Mouse (Mus musculus) myocyte (in vitro differentiated cells): ENCODE data around the gene Kcnj4. TPM values are rescaled to one million over a fixed set of nuclear protein-coding genes. Genes with fewer than 3 reads are reported as not detected.
"Not testable (repeated sequence)": the region's sequence is repeated elsewhere in the genome, so short reads cannot be mapped to it uniquely, and the experiment has no call there.

Experiments
- H3K27me3 ChIP-seq: one replicate; pipeline ENCODE4 v1.6.1; 2011; ENCODE audit not compliant: control insufficient read depth, insufficient read depth, insufficient read length
- H3K36me3 ChIP-seq: one replicate; pipeline ENCODE4 v1.6.1; 2011; ENCODE audit not compliant: control insufficient read depth, insufficient read depth
- H3K4me2 ChIP-seq: one replicate; pipeline ENCODE4 v1.6.1; 2011; ENCODE audit warnings: low read depth, control low read depth
- H3K4me3 ChIP-seq: one replicate; pipeline ENCODE4 v1.5.1; 2011; ENCODE audit warnings: mild to moderate bottlenecking, control low read depth, moderate library complexity
- H3K79me2 ChIP-seq: one replicate; pipeline ENCODE4 v1.6.1; 2011; ENCODE audit not compliant: control insufficient read depth, insufficient read depth
- H3ac ChIP-seq: one replicate; pipeline ENCODE4 v1.6.1; 2011; ENCODE audit not compliant: control insufficient read depth, insufficient read length
- CEBPB ChIP-seq: IDR thresholded peaks from 2 replicates; pipeline ENCODE4 v1.6.1; 2011; ENCODE audit warnings: mild to moderate bottlenecking, moderate library complexity; ENCODE audit not compliant: poor library complexity, insufficient read depth, severe bottlenecking
- E2F4 ChIP-seq: IDR thresholded peaks from one replicate; pipeline ENCODE4 v1.6.1; 2011; ENCODE audit warnings: mild to moderate bottlenecking, control low read depth, moderate library complexity; ENCODE audit not compliant: insufficient read depth
- MAX ChIP-seq: IDR thresholded peaks from one replicate; pipeline ENCODE4 v1.6.1; 2011; ENCODE audit warnings: low read depth, mild to moderate bottlenecking, control low read depth
- MYOD1 ChIP-seq, 3 experiments: IDR thresholded peaks; one replicate each; pipeline ENCODE4 v1.6.1; 2011; ENCODE audit warnings: control low read depth in 2 of 3, low read depth in 2 of 3, mild to moderate bottlenecking in 2 of 3, moderate library complexity in 1 of 3; ENCODE audit not compliant: insufficient read length in 2 of 3, control insufficient read depth in 1 of 3
- MYOG ChIP-seq, 3 experiments: IDR thresholded peaks; one replicate each; pipeline ENCODE4 v1.6.1; 2011; ENCODE audit warnings: control low read depth in 2 of 3, low read depth in 2 of 3, mild to moderate bottlenecking in 2 of 3; ENCODE audit not compliant: insufficient read length in 2 of 3, control insufficient read depth in 1 of 3, insufficient read depth in 1 of 3
- POLR2A ChIP-seq: IDR thresholded peaks from one replicate; pipeline ENCODE4 v1.6.1; 2011; ENCODE audit warnings: low read depth, mild to moderate bottlenecking, control low read depth, moderate library complexity; ENCODE audit not compliant: insufficient read length
- POLR2AphosphoS2 ChIP-seq: IDR thresholded peaks from one replicate; pipeline ENCODE4 v1.6.1; 2011; ENCODE audit warnings: low read depth, control low read depth; ENCODE audit not compliant: insufficient read length
- REST ChIP-seq: IDR thresholded peaks from one replicate; pipeline ENCODE4 v1.6.1; 2011; ENCODE audit warnings: mild to moderate bottlenecking, control low read depth, moderate library complexity; ENCODE audit not compliant: insufficient read depth, insufficient read length
- SRF ChIP-seq: IDR thresholded peaks from one replicate; pipeline ENCODE4 v1.6.1; 2011; ENCODE audit warnings: low read depth; ENCODE audit not compliant: control insufficient read depth, insufficient read length
- TCF12 ChIP-seq: IDR thresholded peaks from one replicate; pipeline ENCODE4 v1.6.1; 2011; ENCODE audit warnings: mild to moderate bottlenecking, control low read depth; ENCODE audit not compliant: poor library complexity, insufficient read depth, severe bottlenecking
- TCF3 ChIP-seq: IDR thresholded peaks from one replicate; pipeline ENCODE4 v1.6.1; 2011; ENCODE audit warnings: low read depth, control low read depth; ENCODE audit not compliant: insufficient read length
- USF1 ChIP-seq: IDR thresholded peaks from one replicate; pipeline ENCODE4 v1.6.1; 2011; ENCODE audit warnings: low read depth, mild to moderate bottlenecking, control low read depth, moderate library complexity
- polyA plus RNA-seq: library from polyadenylated mRNA; unstranded; fragments of >200 nt; fragmentation: generic; extraction: Trizol; gene quantifications from one replicate; pipeline ENCODE4 v1.2.1, GENCODE M21; 2012; ENCODE audit warnings: missing spikeins

Gene Kcnj4
- polyA plus RNA-seq, 1 experiment = 0.06 TPM

DNA sequence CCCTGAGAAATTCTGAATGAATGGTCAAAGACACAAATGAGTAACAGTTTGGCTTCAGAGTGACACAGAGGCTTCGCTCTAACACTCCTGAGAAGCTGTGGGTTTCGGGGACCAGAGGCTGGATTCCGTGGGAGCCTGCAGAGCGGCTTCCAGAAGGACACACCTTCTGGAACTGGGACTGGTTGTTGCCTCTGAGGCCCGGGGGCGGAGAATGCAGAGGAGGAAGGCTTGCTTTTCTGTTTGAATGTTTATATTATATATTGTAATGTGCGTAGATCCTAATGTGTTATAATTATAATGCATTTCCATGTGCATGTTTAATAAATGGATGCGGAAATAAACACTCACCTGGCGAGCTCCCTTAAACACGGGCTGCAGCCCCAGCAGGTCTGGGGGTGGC, 33.9 kb downstream of the Kcnj4 start:
- Histone ChIP-seq H3K36me3 (no peaks in the 10 kb centered on the region), H3K79me2 (no peaks in the 10 kb centered on the region), H3ac (no peak overlapping the region), H3K4me2 (no peak overlapping the region), H3K4me3 (no peak overlapping the region), H3K27me3 (peaks cover 13% of the 10 kb centered on the region)
- TF ChIP-seq POLR2A (no peak), E2F4 (no peak), MYOG (IDR thresholded peaks at IDR 0.05; ENCODE audit: control insufficient read depth in 1 of 3, insufficient read depth in 1 of 3, insufficient read length in 2 of 3, low read depth in 2 of 3) (no peak), TCF12 (no peak), TCF3 (no peak), MYOD1 (IDR thresholded peaks at IDR 0.05; ENCODE audit: control insufficient read depth in 1 of 3, insufficient read length in 2 of 3, low read depth in 2 of 3) (no peak), POLR2AphosphoS2 (no peak), SRF (no peak), MAX (no peak), REST (no peak), CEBPB (no peak), USF1 (no peak)

DNA sequence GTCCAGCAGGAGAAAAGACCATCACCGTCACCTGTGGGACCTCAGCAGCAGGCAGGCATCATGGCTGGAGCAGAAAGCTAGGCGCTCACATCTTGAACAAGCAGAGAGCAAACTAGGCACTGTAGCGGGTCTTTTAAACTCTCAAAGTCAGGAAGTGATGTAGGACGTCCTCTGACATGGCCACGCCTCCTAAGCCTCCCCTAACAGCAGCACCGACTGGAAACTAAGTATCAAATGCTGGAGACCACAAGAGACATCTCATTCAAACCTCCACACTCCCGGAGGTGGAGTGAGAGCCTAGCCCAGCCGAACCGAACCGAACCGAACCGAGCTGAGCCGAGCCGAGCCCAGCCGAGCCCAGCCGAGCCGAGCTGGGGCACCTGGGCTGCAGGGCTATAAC, 34.5 kb downstream of the Kcnj4 start:
- no peaks in the 10 kb centered on the region for H3K79me2 ChIP-seq
- no peak overlapping the region for H3K4me2 ChIP-seq
- H3ac ChIP-seq = no peak overlapping the region
- no peaks in the 10 kb centered on the region for H3K36me3 ChIP-seq
- peaks cover 11% of the 10 kb centered on the region for H3K27me3 ChIP-seq
- no peak for TF ChIP-seq POLR2A
- TF ChIP-seq USF1 = no peak
- TF ChIP-seq CEBPB = no peak
- TF ChIP-seq MYOD1 (IDR thresholded peaks at IDR 0.05; ENCODE audit: control insufficient read depth in 1 of 3, insufficient read length in 2 of 3, low read depth in 2 of 3) = no peak
- TF ChIP-seq TCF12 = no peak
- H3K4me3 ChIP-seq = no peak overlapping the region

DNA sequence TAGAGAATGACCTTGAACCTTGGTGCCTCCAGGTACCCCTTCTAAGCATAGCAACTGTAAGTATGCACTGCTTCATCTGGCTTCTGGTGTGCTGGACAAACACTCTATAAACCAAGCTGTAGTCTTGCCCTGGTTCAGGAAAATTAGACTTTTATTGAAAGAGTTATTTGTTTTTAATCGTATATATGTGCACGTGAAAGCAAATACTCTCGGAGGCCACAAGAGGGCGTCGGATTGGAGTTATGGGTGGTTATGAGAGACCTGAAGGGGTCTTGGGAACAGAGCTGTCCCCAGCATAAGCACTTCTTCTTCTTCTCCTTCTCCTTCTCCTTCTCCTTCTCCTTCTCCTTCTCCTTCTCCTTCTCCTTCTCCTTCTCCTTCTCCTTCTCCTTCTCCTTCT, 35.5 kb downstream of the Kcnj4 start:
- Histone ChIP-seq H3K4me3 (no peak overlapping the region), H3K4me2 (no peak overlapping the region), H3ac (no peak overlapping the region), H3K36me3 (no peaks in the 10 kb centered on the region), H3K27me3 (peaks cover 5% of the 10 kb centered on the region), H3K79me2 (no peaks in the 10 kb centered on the region)
- TF ChIP-seq MYOG (IDR thresholded peaks at IDR 0.05; ENCODE audit: control insufficient read depth in 1 of 3, insufficient read depth in 1 of 3, insufficient read length in 2 of 3, low read depth in 2 of 3) = no peak
- no peak for TF ChIP-seq MYOD1 (IDR thresholded peaks at IDR 0.05; ENCODE audit: control insufficient read depth in 1 of 3, insufficient read length in 2 of 3, low read depth in 2 of 3)
- TF ChIP-seq REST = no peak
- no peak for TF ChIP-seq CEBPB
- TF ChIP-seq MAX = no peak
- TF ChIP-seq SRF = no peak
- no peak for TF ChIP-seq TCF12
- no peak for TF ChIP-seq POLR2A
- TF ChIP-seq TCF3 = no peak
- no peak for TF ChIP-seq POLR2AphosphoS2
- no peak for TF ChIP-seq USF1
- no peak for TF ChIP-seq E2F4

DNA sequence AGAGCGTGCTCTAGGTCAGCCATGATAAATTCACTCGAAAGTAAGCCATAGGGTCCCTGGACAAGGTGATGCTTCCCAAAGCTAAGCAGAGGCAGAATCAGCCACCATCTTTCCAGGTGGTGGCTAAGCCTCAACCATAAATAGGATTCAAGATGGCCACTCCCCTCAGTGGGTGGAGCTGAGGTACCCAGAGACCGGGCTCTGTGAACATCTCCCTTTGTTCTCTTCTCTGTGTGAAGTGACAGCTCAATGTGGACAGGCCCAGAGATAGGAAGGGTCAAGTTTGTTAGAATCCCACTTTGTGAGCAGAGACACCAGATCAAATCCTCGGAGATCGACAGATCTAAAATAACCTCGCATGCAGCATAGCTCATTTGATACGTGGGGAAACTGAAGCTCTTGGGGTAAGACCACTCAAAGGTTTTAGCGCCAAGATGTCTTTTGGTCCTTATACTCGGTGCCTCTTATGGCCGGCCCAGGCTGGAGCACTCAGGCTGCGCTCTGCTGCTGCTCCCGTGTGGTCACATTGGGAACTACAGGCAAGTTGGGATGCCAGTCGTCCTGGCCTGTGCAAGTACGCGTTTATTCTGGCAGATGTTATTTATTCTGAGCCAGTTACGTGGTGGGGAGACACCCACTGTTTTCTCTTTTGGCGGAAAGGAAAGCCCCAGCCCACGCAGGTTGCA, 38.3 kb downstream of the Kcnj4 start:
- TF ChIP-seq MAX = no peak
- TF ChIP-seq SRF = no peak
- TF ChIP-seq TCF3 = no peak
- TF ChIP-seq POLR2A = no peak
- no peak for TF ChIP-seq REST
- TF ChIP-seq TCF12 = no peak
- no peak for TF ChIP-seq E2F4
- no peak for TF ChIP-seq POLR2AphosphoS2
- no peak for TF ChIP-seq MYOG (IDR thresholded peaks at IDR 0.05; ENCODE audit: control insufficient read depth in 1 of 3, insufficient read depth in 1 of 3, insufficient read length in 2 of 3, low read depth in 2 of 3)
- no peak for TF ChIP-seq CEBPB
- no peak for TF ChIP-seq MYOD1 (IDR thresholded peaks at IDR 0.05; ENCODE audit: control insufficient read depth in 1 of 3, insufficient read length in 2 of 3, low read depth in 2 of 3)
- TF ChIP-seq USF1 = no peak
- Histone ChIP-seq H3ac (no peak overlapping the region), H3K79me2 (no peaks in the 10 kb centered on the region), H3K27me3 (peaks cover 22% of the 10 kb centered on the region), H3K36me3 (no peaks in the 10 kb centered on the region), H3K4me3 (no peak overlapping the region), H3K4me2 (peak overlapping the region; percentile 41)

DNA sequence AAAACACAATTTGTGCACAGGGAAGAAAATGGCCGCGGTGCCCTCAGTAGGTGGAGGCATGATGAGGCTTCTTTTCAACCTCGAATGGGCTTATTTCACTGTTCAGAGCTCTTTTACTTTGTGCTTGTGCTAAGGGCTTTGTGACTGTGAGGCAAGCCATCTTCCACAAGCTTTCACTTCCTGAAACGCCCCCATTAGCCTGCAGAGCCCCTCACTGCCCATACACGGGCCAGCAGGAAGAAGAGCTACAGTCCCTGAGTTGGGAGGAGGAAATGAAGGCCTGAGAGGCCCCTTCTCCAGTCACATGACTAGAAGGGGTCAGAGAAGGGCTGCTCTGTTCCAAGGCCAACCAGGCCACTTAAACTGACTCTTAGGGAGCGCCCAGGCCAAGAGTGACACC, 48.5 kb downstream of the Kcnj4 start:
- no peaks in the 10 kb centered on the region for H3K79me2 ChIP-seq
- H3K4me2 ChIP-seq = no peak overlapping the region
- TF ChIP-seq MYOD1 (IDR thresholded peaks at IDR 0.05; ENCODE audit: control insufficient read depth in 1 of 3, insufficient read length in 2 of 3, low read depth in 2 of 3) = no peak
- TF ChIP-seq SRF = no peak
- no peak for TF ChIP-seq TCF12
- TF ChIP-seq CEBPB = no peak
- no peak for TF ChIP-seq POLR2A
- H3K4me3 ChIP-seq = no peak overlapping the region
- no peak overlapping the region for H3ac ChIP-seq
- no peaks in the 10 kb centered on the region for H3K36me3 ChIP-seq
- peaks cover 10% of the 10 kb centered on the region for H3K27me3 ChIP-seq

DNA sequence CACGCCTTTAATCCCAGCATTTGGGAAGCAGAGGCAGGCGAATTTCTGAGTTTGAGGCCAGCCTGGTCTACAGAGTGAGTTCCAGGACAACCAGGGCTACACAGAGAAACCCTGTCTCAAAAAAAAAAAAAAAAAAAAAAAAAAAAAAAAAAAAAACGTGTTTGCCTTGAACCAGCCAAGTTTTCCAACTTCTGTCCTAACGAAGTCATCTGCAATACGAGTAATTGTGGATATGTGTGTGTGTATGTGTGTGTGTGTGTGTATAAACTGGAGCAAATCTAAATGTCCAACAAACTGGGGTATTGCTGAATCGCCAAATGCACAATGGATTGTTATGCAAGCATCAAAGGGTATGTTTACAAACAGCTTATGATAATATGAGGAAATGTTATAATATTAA, 48.9 kb downstream of the Kcnj4 start:
- not testable (repeated sequence) for H3ac ChIP-seq, H3K27me3 ChIP-seq, H3K4me3 ChIP-seq, H3K79me2 ChIP-seq, H3K36me3 ChIP-seq
- H3K4me2 ChIP-seq = peak overlapping the region; percentile 81
